Mouse (Mus musculus) hindbrain, postnatal 0 days (tissue): Measurements from ENCODE around the gene Ass1. TPM values are rescaled to one million over a fixed set of nuclear protein-coding genes. Genes with fewer than 3 reads are reported as not detected.

ENCODE experiments used
- ATAC-seq: fragments of 200-750 bp; cut with Nextera tagmentation; 2 replicates; pipeline ENCODE4 v1.8.0; 2017; ENCODE audit warnings: mild to moderate bottlenecking, moderate TSS enrichment, moderate library complexity
- DNase-seq: peaks from one replicate; pipeline ENCODE4 v3.0.0-alpha.2; 2015; ENCODE audit warnings: low spot score
- H3K27ac ChIP-seq: fragments of 300-500 bp; sonication (generic); 2 replicates; pipeline ENCODE4 v1.5.1; 2014; ENCODE audit warnings: mild to moderate bottlenecking
- H3K27me3 ChIP-seq: fragments of 300-500 bp; sonication (generic); 2 replicates; pipeline ENCODE4 v1.6.1; 2014; ENCODE audit warnings: low read length, mixed read lengths; ENCODE audit not compliant: insufficient read depth
- H3K36me3 ChIP-seq: fragments of 300-500 bp; sonication (generic); 2 replicates; pipeline ENCODE4 v1.6.1; 2014; ENCODE audit warnings: low read length, mixed read lengths; ENCODE audit not compliant: insufficient read depth
- H3K4me1 ChIP-seq: fragments of 300-500 bp; sonication (generic); 2 replicates; pipeline ENCODE4 v1.6.1; 2014; ENCODE audit warnings: antibody characterized with exemption, low read length, mixed read lengths; ENCODE audit not compliant: insufficient read depth
- H3K4me2 ChIP-seq: fragments of 300-500 bp; sonication (generic); 2 replicates; pipeline ENCODE4 v1.6.1; 2014; ENCODE audit warnings: low read depth, mild to moderate bottlenecking, low read length, moderate library complexity, mixed read lengths
- H3K4me3 ChIP-seq: fragments of 300-500 bp; sonication (generic); 2 replicates; pipeline ENCODE4 v1.5.1; 2014; ENCODE audit warnings: low read length
- H3K9ac ChIP-seq: fragments of 300-500 bp; sonication (generic); replicated peaks from 2 replicates; pipeline ENCODE4 v1.6.1; 2014; ENCODE audit warnings: mild to moderate bottlenecking, low read length, moderate library complexity, mixed read lengths
- H3K9me3 ChIP-seq: fragments of 300-500 bp; sonication (generic); 2 replicates; pipeline ENCODE4 v1.6.1; 2016; ENCODE audit warnings: low read length, mixed read lengths
- CTCF ChIP-seq: IDR thresholded peaks from 2 replicates; pipeline ENCODE4 v1.5.1; 2016; ENCODE audit warnings: antibody characterized with exemption, control low read depth, low read depth
- WGBS: fragments of 180-500 bp; shearing (Covaris S2); extraction: QIAGEN DNeasy Blood & Tissue Kit; methylation state at CpG from one replicate; pipeline ENCODE4 v1.1.7; 2014; 5-methylcytosine and 5-hydroxymethylcytosine counted together
- polyA plus RNA-seq: library from polyadenylated mRNA; unstranded; fragments of >200 nt; fragmentation: Nextera tagmentation; extraction: Ambion mirVana; gene quantifications from 2 replicates; pipeline ENCODE4 v1.2.1, GENCODE M21; 2015
- total RNA-seq: library from RNA; depleted of rRNA; stranded (reverse); fragments of >200 nt; gene quantifications from 2 replicates; pipeline ENCODE4 v1.2.3, GENCODE M21; 2014

Ass1 gene
- total and polyA plus RNA-seq, 2 experiments from 2014 or later = 29.0 to 33.3 TPM

DNA sequence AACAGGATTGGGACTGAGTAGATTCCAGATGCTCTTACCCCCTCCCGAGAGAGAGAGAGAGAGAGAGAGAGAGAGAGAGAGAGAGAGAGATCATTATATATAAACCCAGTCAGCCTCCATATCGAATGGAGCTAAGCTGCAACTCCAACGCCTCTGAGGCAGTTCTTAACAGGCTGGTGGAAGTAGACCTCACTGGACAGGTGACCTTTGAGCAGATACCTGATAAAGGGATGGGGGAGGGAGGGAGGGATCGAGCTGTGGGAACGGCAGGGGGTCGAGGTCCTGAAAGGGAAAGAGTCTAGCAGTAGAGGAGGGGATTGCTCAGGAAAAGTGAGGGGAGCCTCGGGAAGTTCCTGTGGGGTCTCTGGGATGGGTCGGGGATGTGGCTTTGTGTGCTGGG is 8.0 kb upstream of the Ass1 start:
- TF ChIP-seq CTCF = no peak
- no peak overlapping the region for H3K4me2 ChIP-seq
- WGBS = 36% methylated on average over 8 of the region's 8 CpGs
- no peak overlapping the region for H3K27ac ChIP-seq
- H3K4me3 ChIP-seq = no peak overlapping the region
- peaks cover 22% of the 10 kb centered on the region for H3K27me3 ChIP-seq
- ATAC-seq (no peak), DNase-seq (no peak)
- 0 out of 2 replicates have a peak, but pooled peaks cover 7% of the 10 kb centered on the region for H3K4me1 ChIP-seq
- H3K9me3 ChIP-seq = no peaks in the 10 kb centered on the region
- H3K9ac ChIP-seq = no peak overlapping the region
- no peaks in the 10 kb centered on the region for H3K36me3 ChIP-seq

GRCm38 (mm10) chr2:31463253-31463652 is 6.8 kb upstream of the Ass1 start:
- no peak for DNase-seq
- Histone ChIP-seq H3K4me3 (no peak overlapping the region), H3K9me3 (no peaks in the 10 kb centered on the region), H3K4me2 (no peak overlapping the region), H3K4me1 (0 out of 2 replicates have a peak, but pooled peaks cover 7% of the 10 kb centered on the region), H3K27ac (no peak overlapping the region), H3K9ac (no peak overlapping the region), H3K27me3 (peaks cover 22% of the 10 kb centered on the region), H3K36me3 (no peaks in the 10 kb centered on the region)
- no peak for TF ChIP-seq CTCF
- 88% methylated on average over 7 of the region's 7 CpGs for WGBS
- no peak for ATAC-seq

- TF ChIP-seq CTCF = no peak
- DNase-seq (no peak), ATAC-seq (no peak)
- 0 out of 2 replicates have a peak, but pooled peaks cover 7% of the 10 kb centered on the region for H3K4me1 ChIP-seq
- no peak overlapping the region for H3K9ac ChIP-seq
- WGBS = 59% methylated on average over 8 of the region's 8 CpGs
- H3K36me3 ChIP-seq = no peaks in the 10 kb centered on the region
- H3K4me3 ChIP-seq = no peak overlapping the region
- H3K27me3 ChIP-seq = peaks cover 21% of the 10 kb centered on the region
- H3K9me3 ChIP-seq = no peaks in the 10 kb centered on the region
- H3K4me2 ChIP-seq = no peak overlapping the region
- no peak overlapping the region for H3K27ac ChIP-seq
Observed at GRCm38 (mm10) chr2:31463696-31464528, 6.1 kb upstream of the Ass1 start.

DNA sequence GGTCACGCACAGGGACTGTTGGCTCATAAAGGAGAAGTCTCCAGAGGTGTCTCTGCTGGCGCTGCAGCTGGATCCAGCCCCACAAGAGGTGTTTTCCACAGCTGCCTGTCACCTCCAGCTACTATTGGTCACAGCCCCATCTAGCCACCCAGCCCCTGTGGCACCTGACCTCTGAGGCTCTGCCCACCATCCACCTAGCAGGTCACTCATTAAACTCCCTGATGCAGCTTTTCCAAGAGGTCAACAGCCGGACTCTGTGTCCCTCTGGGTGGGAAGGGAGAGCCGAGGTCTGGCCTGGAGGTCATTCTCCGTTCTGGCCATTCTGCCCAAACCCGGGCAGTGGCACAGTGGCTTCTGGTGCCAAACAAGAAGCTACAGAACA is 5.5 kb upstream of the Ass1 start:
- DNase-seq (no peak), ATAC-seq (no peak)
- TF ChIP-seq CTCF = no peak
- Histone ChIP-seq H3K4me2 (no peak overlapping the region), H3K27ac (no peak overlapping the region), H3K36me3 (no peaks in the 10 kb centered on the region), H3K27me3 (peaks cover 22% of the 10 kb centered on the region; the same call in 1 of the 2 replicates), H3K4me1 (0 out of 2 replicates have a peak, but pooled peaks cover 10% of the 10 kb centered on the region), H3K9me3 (no peaks in the 10 kb centered on the region), H3K9ac (no peak overlapping the region), H3K4me3 (no peak overlapping the region)
- 83% methylated on average over 6 of the region's 6 CpGs for WGBS

DNA sequence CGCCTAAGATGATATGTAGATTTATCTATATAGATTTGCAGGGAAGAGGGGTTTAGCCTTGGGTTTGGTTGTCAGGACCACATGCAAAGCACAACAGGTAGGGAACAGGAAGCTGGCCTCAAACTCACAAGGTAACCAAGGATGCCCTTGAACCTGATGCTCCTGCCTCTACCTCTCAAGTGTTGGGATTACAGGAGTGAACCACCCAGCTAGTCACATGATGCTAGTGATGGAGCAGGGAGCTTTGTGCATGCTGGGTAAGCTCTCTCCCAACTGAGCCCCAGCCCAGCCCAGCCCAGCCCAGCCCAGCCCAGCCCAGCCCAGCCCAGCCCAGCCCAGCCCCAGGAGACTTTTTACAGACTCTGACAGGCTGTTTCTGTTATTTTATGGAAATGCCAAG is 2.5 kb upstream of the Ass1 start:
- Histone ChIP-seq H3K36me3 (no peaks in the 10 kb centered on the region), H3K4me1 (0 out of 2 replicates have a peak, but pooled peaks cover 12% of the 10 kb centered on the region), H3K4me2 (no peak overlapping the region), H3K27me3 (peaks cover 32% of the 10 kb centered on the region), H3K27ac (no peak overlapping the region), H3K9ac (no peak overlapping the region), H3K4me3 (no peak overlapping the region), H3K9me3 (no peaks in the 10 kb centered on the region)
- no peak for TF ChIP-seq CTCF
- no peak for ATAC-seq
- 86% methylated on average over 1 of the region's 1 CpGs for WGBS
- DNase-seq = no peak

DNA sequence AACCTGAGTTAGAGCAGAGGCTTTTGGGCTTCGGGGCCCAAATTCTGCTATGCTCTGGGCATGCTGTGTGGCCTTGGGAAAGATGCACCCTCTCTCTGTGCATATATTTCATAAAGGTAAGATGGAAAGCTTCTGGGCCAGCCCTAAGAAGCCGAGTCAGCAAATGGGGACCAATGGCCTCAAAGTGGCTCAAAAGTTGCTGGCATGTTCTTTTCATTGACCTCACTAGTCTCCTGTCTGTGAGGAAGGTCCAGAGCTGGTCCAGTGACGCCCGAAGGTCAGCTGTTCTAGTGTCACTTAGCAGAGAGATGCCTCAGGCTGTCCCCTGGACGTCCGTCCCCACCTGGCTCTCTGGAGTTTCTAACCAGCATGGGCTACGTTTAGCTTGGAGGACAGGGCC is 1.1 kb upstream of the Ass1 start:
- H3K9me3 ChIP-seq = no peaks in the 10 kb centered on the region
- H3K4me1 ChIP-seq = 0 out of 2 replicates have a peak, but pooled peaks cover 12% of the 10 kb centered on the region
- TF ChIP-seq CTCF = no peak
- no peaks in the 10 kb centered on the region for H3K36me3 ChIP-seq
- ATAC-seq (no peak), DNase-seq (no peak)
- H3K27ac ChIP-seq = no peak overlapping the region
- H3K4me3 ChIP-seq = no peak overlapping the region
- no peak overlapping the region for H3K4me2 ChIP-seq
- WGBS = 70% methylated on average over 7 of the region's 7 CpGs
- H3K27me3 ChIP-seq = peaks cover 24% of the 10 kb centered on the region
- no peak overlapping the region for H3K9ac ChIP-seq

- DNase-seq (peak; percentile 28), ATAC-seq (0 out of 2 replicates have a peak, but pooled peaks have one; percentile 1)
- no peak overlapping the region for H3K27ac ChIP-seq
- 23% methylated on average over 7 of the region's 7 CpGs for WGBS
- peak overlapping the region; percentile 40; the same call in 1 of the 2 replicates for H3K9ac ChIP-seq
- H3K9me3 ChIP-seq = no peaks in the 10 kb centered on the region
- peak overlapping the region; percentile 75 for H3K4me2 ChIP-seq
- H3K36me3 ChIP-seq = no peaks in the 10 kb centered on the region
- TF ChIP-seq CTCF = no peak
- peak overlapping the region; percentile 41 for H3K4me3 ChIP-seq
- H3K4me1 ChIP-seq = 0 out of 2 replicates have a peak, but pooled peaks cover 12% of the 10 kb centered on the region
- peaks cover 24% of the 10 kb centered on the region for H3K27me3 ChIP-seq
Observed at GRCm38 (mm10) chr2:31469480-31469879, 527 bp upstream of the Ass1 start.
